Mouse (Mus musculus) lung, embryonic 14.5 days (tissue): ENCODE measurements at regions not wholly inside any gene's neighbourhood (a gene's known extent, or its start where the extent isn't known, plus 50 kb on each side); places are given as distances from the start of the nearest gene placed in this dataset.

Experiments used
- ATAC-seq: fragments of 200-750 bp; cut with Nextera tagmentation; 2 replicates; pipeline ENCODE4 v1.8.0; 2017; ENCODE audit warnings: mild to moderate bottlenecking, moderate TSS enrichment, moderate library complexity; ENCODE audit not compliant: insufficient read depth
- DNase-seq: peaks from one replicate; pipeline ENCODE4 v3.0.0-alpha.2; 2015
- H3K27ac ChIP-seq: fragments of 300-500 bp; sonication (generic); 2 replicates; pipeline ENCODE4 v1.5.1; 2014; ENCODE audit warnings: low read depth, mild to moderate bottlenecking, moderate library complexity
- H3K27me3 ChIP-seq: fragments of 300-500 bp; sonication (generic); 2 replicates; pipeline ENCODE4 v1.6.1; 2014; ENCODE audit warnings: low read length, control low read depth; ENCODE audit not compliant: insufficient read depth
- H3K36me3 ChIP-seq: fragments of 300-500 bp; sonication (generic); 2 replicates; pipeline ENCODE4 v1.6.1; 2014; ENCODE audit warnings: control low read depth; ENCODE audit not compliant: insufficient read depth
- H3K4me1 ChIP-seq: fragments of 300-500 bp; sonication (generic); 2 replicates; pipeline ENCODE4 v1.6.1; 2014; ENCODE audit warnings: antibody characterized with exemption, control low read depth; ENCODE audit not compliant: insufficient read depth
- H3K4me2 ChIP-seq: fragments of 300-500 bp; sonication (generic); 2 replicates; pipeline ENCODE4 v1.6.1; 2014; ENCODE audit warnings: mild to moderate bottlenecking
- H3K4me3 ChIP-seq: fragments of 300-500 bp; sonication (generic); 2 replicates; pipeline ENCODE4 v1.5.1; 2014; ENCODE audit warnings: low read depth, low read length
- H3K9ac ChIP-seq: fragments of 300-500 bp; sonication (generic); 2 replicates; pipeline ENCODE4 v1.6.1; 2014
- H3K9me3 ChIP-seq: fragments of 300-500 bp; sonication (generic); 2 replicates; pipeline ENCODE4 v1.6.1; 2016; ENCODE audit warnings: low read depth, low read length, control low read depth
- CTCF ChIP-seq: IDR thresholded peaks from 2 replicates; pipeline ENCODE4 v1.5.1; 2016; ENCODE audit warnings: antibody characterized with exemption, low read depth
- WGBS: fragments of 180-500 bp; shearing (Covaris S2); extraction: QIAGEN DNeasy Blood & Tissue Kit; methylation state at CpG from one replicate; pipeline ENCODE4 v1.1.7; 2014; 5-methylcytosine and 5-hydroxymethylcytosine counted together

GRCm38 (mm10) chr12:106890319-106890718 is 598.1 kb upstream of the 3110018I06Rik start:
- Histone ChIP-seq H3K36me3 (no peaks in the 10 kb centered on the region), H3K27ac (no peak overlapping the region), H3K4me3 (no peak overlapping the region), H3K9ac (no peak overlapping the region), H3K4me1 (no peaks in the 10 kb centered on the region), H3K4me2 (no peak overlapping the region), H3K9me3 (no peaks in the 10 kb centered on the region), H3K27me3 (no peaks in the 10 kb centered on the region)
- TF ChIP-seq CTCF: no peak
- WGBS: 63% methylated on average over 6 of the region's 6 CpGs
- no peak for ATAC-seq
- DNase-seq: no peak

GRCm38 (mm10) chr12:106894061-106894460 is 594.4 kb upstream of the 3110018I06Rik start:
- H3K4me1 ChIP-seq: no peaks in the 10 kb centered on the region
- TF ChIP-seq CTCF: no peak
- WGBS: 6% methylated on average over 1 of the region's 1 CpGs
- DNase-seq: no peak
- H3K27ac ChIP-seq: no peak overlapping the region
- ATAC-seq: no peak
- H3K9me3 ChIP-seq: no peaks in the 10 kb centered on the region
- no peak overlapping the region for H3K4me3 ChIP-seq
- H3K4me2 ChIP-seq: no peak overlapping the region
- no peaks in the 10 kb centered on the region for H3K27me3 ChIP-seq
- H3K9ac ChIP-seq: no peak overlapping the region
- H3K36me3 ChIP-seq: no peaks in the 10 kb centered on the region

GRCm38 (mm10) chr12:106904202-106904601 is 584.2 kb upstream of the 3110018I06Rik start:
- ATAC-seq (no peak), DNase-seq (no peak)
- no peak for TF ChIP-seq CTCF
- no peaks in the 10 kb centered on the region for H3K36me3 ChIP-seq
- no peak overlapping the region for H3K27ac ChIP-seq
- no peak overlapping the region for H3K4me3 ChIP-seq
- no peaks in the 10 kb centered on the region for H3K9me3 ChIP-seq
- H3K9ac ChIP-seq: no peak overlapping the region
- WGBS: 43% methylated on average over 5 of the region's 5 CpGs
- H3K4me1 ChIP-seq: no peaks in the 10 kb centered on the region
- no peak overlapping the region for H3K4me2 ChIP-seq
- H3K27me3 ChIP-seq: no peaks in the 10 kb centered on the region

GRCm38 (mm10) chr12:106912782-106913181 is 575.6 kb upstream of the 3110018I06Rik start:
- Histone ChIP-seq H3K4me3 (no peak overlapping the region), H3K36me3 (no peaks in the 10 kb centered on the region), H3K4me1 (no peaks in the 10 kb centered on the region), H3K9ac (no peak overlapping the region), H3K9me3 (no peaks in the 10 kb centered on the region), H3K4me2 (no peak overlapping the region), H3K27ac (no peak overlapping the region), H3K27me3 (no peaks in the 10 kb centered on the region)
- WGBS: 49% methylated on average over 3 of the region's 3 CpGs
- TF ChIP-seq CTCF: no peak
- DNase-seq (no peak), ATAC-seq (no peak)

GRCm38 (mm10) chr12:106922571-106922991 is 565.9 kb upstream of the 3110018I06Rik start:
- Histone ChIP-seq H3K4me1 (no peaks in the 10 kb centered on the region), H3K27me3 (no peaks in the 10 kb centered on the region), H3K9me3 (no peaks in the 10 kb centered on the region), H3K9ac (no peak overlapping the region), H3K4me2 (no peak overlapping the region), H3K36me3 (no peaks in the 10 kb centered on the region), H3K27ac (no peak overlapping the region; the same call in 1 of the 2 replicates), H3K4me3 (no peak overlapping the region)
- no peak for ATAC-seq
- DNase-seq: no peak
- 59% methylated on average over 12 of the region's 12 CpGs for WGBS
- TF ChIP-seq CTCF: no peak

- Histone ChIP-seq H3K4me1 (no peaks in the 10 kb centered on the region), H3K27ac (no peak overlapping the region), H3K9ac (no peak overlapping the region), H3K36me3 (no peaks in the 10 kb centered on the region), H3K4me3 (no peak overlapping the region), H3K4me2 (no peak overlapping the region), H3K27me3 (no peaks in the 10 kb centered on the region), H3K9me3 (no peaks in the 10 kb centered on the region)
- WGBS: 76% methylated on average over 5 of the region's 5 CpGs
- DNase-seq (no peak), ATAC-seq (no peak)
- no peak for TF ChIP-seq CTCF
Observed at GRCm38 (mm10) chr12:106928389-106928788, 560.0 kb upstream of the 3110018I06Rik start.

GRCm38 (mm10) chr12:106929161-106929560 is 559.3 kb upstream of the 3110018I06Rik start:
- H3K4me1 ChIP-seq: no peaks in the 10 kb centered on the region
- no peaks in the 10 kb centered on the region for H3K9me3 ChIP-seq
- H3K9ac ChIP-seq: no peak overlapping the region
- no peak overlapping the region for H3K4me3 ChIP-seq
- H3K27ac ChIP-seq: no peak overlapping the region
- WGBS: 56% methylated on average over 13 of the region's 13 CpGs
- DNase-seq: peak; percentile 9
- no peaks in the 10 kb centered on the region for H3K27me3 ChIP-seq
- no peak for TF ChIP-seq CTCF
- H3K4me2 ChIP-seq: no peak overlapping the region
- no peak for ATAC-seq
- H3K36me3 ChIP-seq: no peaks in the 10 kb centered on the region

- 75% methylated on average over 3 of the region's 3 CpGs for WGBS
- H3K9ac ChIP-seq: no peak overlapping the region
- no peaks in the 10 kb centered on the region for H3K36me3 ChIP-seq
- no peak for TF ChIP-seq CTCF
- no peak overlapping the region for H3K4me3 ChIP-seq
- no peaks in the 10 kb centered on the region for H3K9me3 ChIP-seq
- H3K27me3 ChIP-seq: no peaks in the 10 kb centered on the region
- H3K27ac ChIP-seq: no peak overlapping the region
- no peak overlapping the region for H3K4me2 ChIP-seq
- H3K4me1 ChIP-seq: no peaks in the 10 kb centered on the region
- DNase-seq (no peak), ATAC-seq (no peak)
Observed at GRCm38 (mm10) chr12:106931591-106931990, 556.8 kb upstream of the 3110018I06Rik start.
